9 mouse cellular contexts compared by ENCODE assay signal in the genomic region with DNA sequence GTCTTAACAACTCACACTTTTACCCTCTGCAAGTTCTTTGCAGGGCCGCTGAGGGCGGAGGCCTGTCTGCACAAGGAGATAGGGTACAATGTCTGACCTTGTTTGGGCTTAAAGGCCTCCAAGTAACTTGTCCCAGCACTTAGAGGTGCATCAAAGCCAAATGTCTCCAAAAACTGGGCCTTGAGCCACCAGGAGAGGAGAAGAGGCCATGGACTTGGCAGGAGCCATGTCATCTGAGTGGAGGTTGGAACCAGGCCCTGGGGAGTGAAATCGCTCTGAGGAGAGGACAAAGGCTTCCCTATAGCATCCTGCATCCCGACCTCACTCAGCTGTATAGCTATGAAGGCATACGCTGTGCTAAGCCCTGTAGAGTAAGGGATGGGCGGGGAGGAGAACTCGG.
DNase-seq lines count a peak whose midpoint lies in the region; ATAC-seq lines count a peak whose summit lies in the region.
"Had no signal": no experiment of that assay in that cellular context is flagged by ENCODE, and none has a peak within 500 bp of the region (broad histone marks: within the 10 kb centered on the region; RNA-seq: fewer than 3 reads in every experiment).

No protein-coding gene starts in this region.

- ATAC-seq in inflammation-experienced regulatory T-cells, adult 6 months: no peak
- ATAC-seq in megakaryocyte, adult 5-6 weeks (ENCODE audit: poor library complexity, severe bottlenecking): no peak
- ATAC-seq: hindbrain, embryonic 16.5 days had no signal

- peak; percentile 39 for DNase-seq in left cerebral cortex, postnatal 4 days
- no peak for DNase-seq in left cerebral cortex, postnatal 36 days (ENCODE audit: low spot score in 2 of 2)
- DNase-seq in brain, adult 2 months (ENCODE audit: low read depth, low spot score): peak; percentile 81
- DNase-seq in cerebellum, postnatal 36 days: peak; percentile 66 to 71
- DNase-seq in heart, postnatal 10 days: peak; percentile 88 to 91
- DNase-seq in layer of hippocampus, adult 11-12 months (ENCODE audit: low spot score): no peak

- intact Hi-C loops in left cerebral cortex, postnatal 4 days (cut with DNase I): no loop called here
- intact Hi-C loops in left cerebral cortex, postnatal 36 days (cut with DNase I): no loop called here
- intact Hi-C loops in heart, postnatal 10 days (cut with DNase I): no loop called here

Comparison
In these comparisons a context has a peak if more than half of its experiments do, and no peak if none do; other contexts are left out.
1. DNase-seq: peak in left cerebral cortex, postnatal 4 days (single experiment), brain, adult 2 months (single experiment), cerebellum, postnatal 36 days (2 of 2) and heart, postnatal 10 days (2 of 2); none in left cerebral cortex, postnatal 36 days (0 of 2) and layer of hippocampus, adult 11-12 months (single experiment).